Mouse (Mus musculus) kidney, adult 2 months (tissue): ENCODE data around the gene 4921517D22Rik. TPM values are rescaled to one million over a fixed set of nuclear protein-coding genes. Genes with fewer than 3 reads are reported as not detected.

Experiments
- DNase-seq: peaks from one replicate; pipeline ENCODE4 v3.0.0; 2021
- H3K27ac ChIP-seq: fragments of 200-500 bp; 2 replicates; pipeline ENCODE4 v1.5.1; 2012; ENCODE audit warnings: low read depth, low read length, control low read depth, inconsistent platforms; ENCODE audit not compliant: insufficient read depth
- H3K27me3 ChIP-seq: fragments of 200-500 bp; replicated peaks from 2 replicates; pipeline ENCODE4 v1.6.1; 2012; ENCODE audit warnings: mild to moderate bottlenecking, moderate library complexity, low read length, inconsistent platforms; ENCODE audit not compliant: control insufficient read depth, insufficient read depth
- H3K36me3 ChIP-seq: fragments of 200-500 bp; 2 replicates; pipeline ENCODE4 v1.6.1; 2012; ENCODE audit warnings: mild to moderate bottlenecking, moderate library complexity, low read length, inconsistent platforms; ENCODE audit not compliant: control insufficient read depth, insufficient read depth
- H3K4me1 ChIP-seq: fragments of 200-500 bp; 2 replicates; pipeline ENCODE4 v1.6.1; 2011; ENCODE audit warnings: low read length; ENCODE audit not compliant: control insufficient read depth, insufficient read depth
- H3K4me3 ChIP-seq: fragments of 200-500 bp; 2 replicates; pipeline ENCODE4 v1.5.1; 2011; ENCODE audit warnings: mild to moderate bottlenecking, low read depth, low read length, control low read depth; ENCODE audit not compliant: insufficient read depth
- CTCF ChIP-seq: fragments of 200-500 bp; conservative IDR thresholded peaks from 2 replicates; pipeline ENCODE4 v1.5.1; 2011; ENCODE audit warnings: low read depth, mild to moderate bottlenecking, control low read depth, low read length, moderate library complexity, mixed read lengths; ENCODE audit not compliant: insufficient read depth, insufficient read length
- POLR2A ChIP-seq: fragments of 200-500 bp; IDR thresholded peaks from one replicate; pipeline ENCODE4 v1.6.1; 2011; ENCODE audit warnings: low read depth, low read length, control low read depth
- WGBS: fragments of 180-500 bp; shearing (Covaris S2); methylation state at CpG from one replicate; pipeline ENCODE4 v1.1.7; 2018; 5-methylcytosine and 5-hydroxymethylcytosine counted together
- polyA plus RNA-seq: library from polyadenylated mRNA; depleted of rRNA; stranded (reverse); fragments of >200 nt; gene quantifications from 2 replicates; pipeline ENCODE4 v1.2.3, GENCODE M21; 2012

4921517D22Rik gene
- polyA plus RNA-seq, 1 experiment = not detected

- WGBS = under 1% methylated on average over 35 of the region's 61 CpGs
- DNase-seq = peak; percentile 68
- H3K36me3 ChIP-seq = no peaks in the 10 kb centered on the region
- H3K4me3 ChIP-seq = peak within 1 kb of the TSS; percentile 82
- no peaks in the 10 kb centered on the region for H3K4me1 ChIP-seq
- no peaks in the 10 kb centered on the region for H3K27me3 ChIP-seq
- TF ChIP-seq CTCF (no peak), POLR2A (no peak)
- H3K27ac ChIP-seq = no peak within 1 kb of the TSS
Observed at GRCm38 (mm10) chr13:59675151-59676011, 18.5 kb downstream of the 4921517D22Rik start, which contains the start of gene Golm1. Gene Golm1 (minus strand): TSS chr13:59675811.

DNA sequence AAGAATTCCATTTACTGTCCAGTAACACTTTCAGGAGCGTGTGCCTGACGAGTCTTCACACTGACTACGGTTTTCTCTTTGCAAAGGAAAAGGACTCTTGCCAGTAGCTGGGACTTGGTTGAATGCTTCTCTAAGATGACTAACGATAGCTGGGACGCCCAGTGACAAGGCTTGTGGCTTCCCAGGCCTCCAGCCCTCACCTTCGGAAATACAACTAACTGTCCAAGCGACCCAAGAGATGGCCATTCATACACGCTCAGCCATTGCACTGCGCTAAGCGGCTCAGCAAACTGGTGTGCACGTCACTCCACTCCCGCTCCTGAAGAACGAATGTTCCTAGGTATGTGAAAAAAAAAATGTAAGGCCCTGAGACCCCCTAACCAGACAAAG is 19.2 kb downstream of the 4921517D22Rik start:
- Histone ChIP-seq H3K27ac (no peak overlapping the region), H3K36me3 (no peaks in the 10 kb centered on the region), H3K4me1 (no peaks in the 10 kb centered on the region), H3K4me3 (peak overlapping the region; percentile 82), H3K27me3 (no peaks in the 10 kb centered on the region)
- no peak for TF ChIP-seq CTCF
- TF ChIP-seq POLR2A = no peak
- 15% methylated on average over 13 of the region's 13 CpGs for WGBS
- peak; percentile 13 for DNase-seq

DNA sequence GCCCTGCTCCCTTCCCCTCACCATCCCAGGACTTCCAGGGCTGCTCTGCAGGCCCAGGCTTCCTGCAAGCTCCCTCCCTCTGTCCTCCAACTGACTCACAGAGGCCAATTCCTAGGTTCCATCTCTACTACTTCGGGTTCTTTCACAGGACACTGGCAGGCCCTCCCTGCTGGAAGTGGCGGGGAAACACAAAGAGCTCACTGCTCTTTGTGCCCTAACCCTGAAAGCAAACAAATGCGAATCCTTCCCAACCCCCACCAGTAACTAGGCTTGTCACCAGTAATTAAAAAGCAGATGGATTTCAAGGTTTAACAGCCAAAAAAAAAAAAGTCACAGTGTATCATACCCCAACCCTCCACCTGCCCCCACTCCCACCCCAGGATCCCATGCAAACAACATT is 19.7 kb downstream of the 4921517D22Rik start:
- WGBS = 66% methylated on average over 3 of the region's 3 CpGs
- Histone ChIP-seq H3K36me3 (no peaks in the 10 kb centered on the region), H3K4me1 (no peaks in the 10 kb centered on the region), H3K4me3 (no peak overlapping the region), H3K27me3 (no peaks in the 10 kb centered on the region), H3K27ac (no peak overlapping the region)
- TF ChIP-seq POLR2A (no peak), CTCF (no peak)
- no peak for DNase-seq

DNA sequence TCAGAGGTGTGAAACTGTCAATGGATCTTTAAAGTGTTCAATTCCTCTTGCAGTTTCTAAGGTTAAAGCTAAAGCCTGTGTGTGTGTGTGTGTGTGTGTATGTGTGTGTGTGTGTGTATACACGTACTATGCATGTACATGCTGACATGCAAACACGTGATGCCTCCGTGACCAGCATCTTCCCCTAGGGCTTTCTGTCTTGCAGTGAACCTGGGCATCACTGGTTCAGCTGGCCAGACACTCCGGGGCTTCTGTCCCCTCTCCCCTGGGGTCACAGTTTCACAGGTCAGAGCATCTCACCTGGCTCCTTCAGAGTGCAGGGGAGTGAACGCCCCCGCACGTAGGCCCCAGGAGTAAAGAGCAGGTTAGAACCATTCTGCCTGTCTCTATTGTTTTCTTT is 20.3 kb downstream of the 4921517D22Rik start:
- no peaks in the 10 kb centered on the region for H3K27me3 ChIP-seq
- H3K27ac ChIP-seq = no peak overlapping the region
- 89% methylated on average over 7 of the region's 7 CpGs for WGBS
- no peaks in the 10 kb centered on the region for H3K4me1 ChIP-seq
- no peak for TF ChIP-seq CTCF
- TF ChIP-seq POLR2A = no peak
- no peak overlapping the region for H3K4me3 ChIP-seq
- H3K36me3 ChIP-seq = no peaks in the 10 kb centered on the region
- no peak for DNase-seq

DNA sequence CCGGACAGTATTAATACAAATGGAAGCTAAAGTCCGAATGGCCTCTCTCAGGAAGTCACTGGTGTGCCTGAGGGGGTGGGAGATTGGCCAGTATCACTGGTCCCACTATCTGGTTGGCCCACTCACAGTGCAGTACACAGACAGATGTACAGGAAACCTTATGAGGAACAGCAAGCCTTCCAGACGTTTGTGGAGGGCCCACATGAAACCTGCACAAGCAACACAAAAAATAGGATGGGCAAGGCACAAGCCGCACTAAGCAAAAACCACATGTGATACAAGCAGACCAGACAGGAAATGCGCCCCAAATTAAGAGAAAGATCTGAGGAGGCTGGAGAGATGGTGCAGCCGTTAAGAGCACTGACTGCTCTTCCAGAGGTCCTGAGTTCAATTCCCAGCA is 21.7 kb downstream of the 4921517D22Rik start:
- DNase-seq = no peak
- Histone ChIP-seq H3K4me3 (no peak overlapping the region), H3K4me1 (no peaks in the 10 kb centered on the region), H3K27ac (no peak overlapping the region), H3K27me3 (no peaks in the 10 kb centered on the region), H3K36me3 (no peaks in the 10 kb centered on the region)
- WGBS = 83% methylated on average over 6 of the region's 6 CpGs
- TF ChIP-seq POLR2A (no peak), CTCF (no peak)

- H3K4me1 ChIP-seq = no peaks in the 10 kb centered on the region
- no peak for DNase-seq
- no peaks in the 10 kb centered on the region for H3K36me3 ChIP-seq
- 88% methylated on average over 2 of the region's 2 CpGs for WGBS
- TF ChIP-seq CTCF (no peak), POLR2A (no peak)
- H3K27me3 ChIP-seq = no peaks in the 10 kb centered on the region
- H3K4me3 ChIP-seq = no peak overlapping the region
- H3K27ac ChIP-seq = no peak overlapping the region
Observed at GRCm38 (mm10) chr13:59671521-59671920, 22.4 kb downstream of the 4921517D22Rik start.

- TF ChIP-seq POLR2A = no peak
- no peak for TF ChIP-seq CTCF
- Histone ChIP-seq H3K27ac (no peak overlapping the region), H3K4me1 (no peaks in the 10 kb centered on the region), H3K4me3 (no peak overlapping the region), H3K27me3 (no peaks in the 10 kb centered on the region), H3K36me3 (no peaks in the 10 kb centered on the region)
- 90% methylated on average over 10 of the region's 10 CpGs for WGBS
- no peak for DNase-seq
Observed at GRCm38 (mm10) chr13:59669946-59670345, 24.0 kb downstream of the 4921517D22Rik start.
